Mouse (Mus musculus) myocyte (in vitro differentiated cells): ENCODE data around the gene Olfr270. TPM values are rescaled to one million over a fixed set of nuclear protein-coding genes. Genes with fewer than 3 reads are reported as not detected.

Experiments
- H3K27me3 ChIP-seq: one replicate; pipeline ENCODE4 v1.6.1; 2011; ENCODE audit not compliant: control insufficient read depth, insufficient read depth, insufficient read length
- H3K36me3 ChIP-seq: one replicate; pipeline ENCODE4 v1.6.1; 2011; ENCODE audit not compliant: control insufficient read depth, insufficient read depth
- H3K4me2 ChIP-seq: one replicate; pipeline ENCODE4 v1.6.1; 2011; ENCODE audit warnings: low read depth, control low read depth
- H3K4me3 ChIP-seq: one replicate; pipeline ENCODE4 v1.5.1; 2011; ENCODE audit warnings: mild to moderate bottlenecking, control low read depth, moderate library complexity
- H3K79me2 ChIP-seq: one replicate; pipeline ENCODE4 v1.6.1; 2011; ENCODE audit not compliant: control insufficient read depth, insufficient read depth
- H3ac ChIP-seq: one replicate; pipeline ENCODE4 v1.6.1; 2011; ENCODE audit not compliant: control insufficient read depth, insufficient read length
- CEBPB ChIP-seq: IDR thresholded peaks from 2 replicates; pipeline ENCODE4 v1.6.1; 2011; ENCODE audit warnings: mild to moderate bottlenecking, moderate library complexity; ENCODE audit not compliant: poor library complexity, insufficient read depth, severe bottlenecking
- E2F4 ChIP-seq: IDR thresholded peaks from one replicate; pipeline ENCODE4 v1.6.1; 2011; ENCODE audit warnings: mild to moderate bottlenecking, control low read depth, moderate library complexity; ENCODE audit not compliant: insufficient read depth
- MAX ChIP-seq: IDR thresholded peaks from one replicate; pipeline ENCODE4 v1.6.1; 2011; ENCODE audit warnings: low read depth, mild to moderate bottlenecking, control low read depth
- MYOD1 ChIP-seq, 3 experiments: IDR thresholded peaks; one replicate each; pipeline ENCODE4 v1.6.1; 2011; ENCODE audit warnings: control low read depth in 2 of 3, low read depth in 2 of 3, mild to moderate bottlenecking in 2 of 3, moderate library complexity in 1 of 3; ENCODE audit not compliant: insufficient read length in 2 of 3, control insufficient read depth in 1 of 3
- MYOG ChIP-seq, 3 experiments: IDR thresholded peaks; one replicate each; pipeline ENCODE4 v1.6.1; 2011; ENCODE audit warnings: control low read depth in 2 of 3, low read depth in 2 of 3, mild to moderate bottlenecking in 2 of 3; ENCODE audit not compliant: insufficient read length in 2 of 3, control insufficient read depth in 1 of 3, insufficient read depth in 1 of 3
- POLR2A ChIP-seq: IDR thresholded peaks from one replicate; pipeline ENCODE4 v1.6.1; 2011; ENCODE audit warnings: low read depth, mild to moderate bottlenecking, control low read depth, moderate library complexity; ENCODE audit not compliant: insufficient read length
- POLR2AphosphoS2 ChIP-seq: IDR thresholded peaks from one replicate; pipeline ENCODE4 v1.6.1; 2011; ENCODE audit warnings: low read depth, control low read depth; ENCODE audit not compliant: insufficient read length
- REST ChIP-seq: IDR thresholded peaks from one replicate; pipeline ENCODE4 v1.6.1; 2011; ENCODE audit warnings: mild to moderate bottlenecking, control low read depth, moderate library complexity; ENCODE audit not compliant: insufficient read depth, insufficient read length
- SRF ChIP-seq: IDR thresholded peaks from one replicate; pipeline ENCODE4 v1.6.1; 2011; ENCODE audit warnings: low read depth; ENCODE audit not compliant: control insufficient read depth, insufficient read length
- TCF12 ChIP-seq: IDR thresholded peaks from one replicate; pipeline ENCODE4 v1.6.1; 2011; ENCODE audit warnings: mild to moderate bottlenecking, control low read depth; ENCODE audit not compliant: poor library complexity, insufficient read depth, severe bottlenecking
- TCF3 ChIP-seq: IDR thresholded peaks from one replicate; pipeline ENCODE4 v1.6.1; 2011; ENCODE audit warnings: low read depth, control low read depth; ENCODE audit not compliant: insufficient read length
- USF1 ChIP-seq: IDR thresholded peaks from one replicate; pipeline ENCODE4 v1.6.1; 2011; ENCODE audit warnings: low read depth, mild to moderate bottlenecking, control low read depth, moderate library complexity
- polyA plus RNA-seq: library from polyadenylated mRNA; unstranded; fragments of >200 nt; fragmentation: generic; extraction: Trizol; gene quantifications from one replicate; pipeline ENCODE4 v1.2.1, GENCODE M21; 2012; ENCODE audit warnings: missing spikeins

The Olfr270 gene
- polyA plus RNA-seq, 1 experiment: not detected

DNA sequence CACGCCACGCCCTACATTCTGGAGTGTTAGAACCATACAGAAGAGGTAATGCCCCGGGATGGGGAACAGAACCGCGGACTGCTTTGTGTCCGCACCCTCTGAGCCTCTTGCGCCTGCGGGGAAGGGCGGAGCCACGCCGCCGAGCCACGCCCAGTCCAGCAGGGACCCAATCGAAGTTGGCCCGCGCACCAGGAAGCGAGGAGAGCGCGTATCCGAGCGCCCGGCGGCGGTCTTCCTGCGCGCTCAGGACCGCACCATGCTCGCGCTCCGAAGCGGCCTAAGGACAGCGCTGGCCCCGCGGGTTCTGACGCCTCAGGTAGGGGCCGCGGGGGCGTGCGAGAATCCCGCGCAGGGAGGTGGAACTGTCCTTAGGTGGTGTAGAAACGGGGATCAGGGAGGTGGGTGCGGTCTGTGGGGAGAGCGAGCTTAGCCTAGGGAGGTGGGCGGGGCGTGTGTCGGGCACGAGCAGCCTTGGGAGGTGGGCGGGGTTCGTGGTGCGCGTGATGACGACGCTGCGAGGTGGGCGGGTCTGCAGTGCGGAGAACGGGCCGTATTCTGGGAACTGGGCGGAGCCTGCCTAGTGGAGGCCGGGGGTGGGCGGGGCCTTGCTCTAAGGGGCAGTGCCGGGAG, 47.5 kb downstream of the Olfr270 start, which contains the start of gene Nipsnap3b:
TSS of gene Nipsnap3b (plus strand) at position 149 of the 630 bp plus-strand sequence.
- no peaks in the 10 kb centered on the region for H3K79me2 ChIP-seq
- H3K36me3 ChIP-seq: peaks cover 9% of the 10 kb centered on the region
- TF ChIP-seq POLR2A (peak; percentile 63), MAX (no peak), POLR2AphosphoS2 (peak; percentile 36)
- H3ac ChIP-seq: no peak within 1 kb of the TSS
- H3K4me2 ChIP-seq: peak within 1 kb of the TSS; percentile 80
- peak within 1 kb of the TSS; percentile 24 for H3K4me3 ChIP-seq
- H3K27me3 ChIP-seq: no peaks in the 10 kb centered on the region

DNA sequence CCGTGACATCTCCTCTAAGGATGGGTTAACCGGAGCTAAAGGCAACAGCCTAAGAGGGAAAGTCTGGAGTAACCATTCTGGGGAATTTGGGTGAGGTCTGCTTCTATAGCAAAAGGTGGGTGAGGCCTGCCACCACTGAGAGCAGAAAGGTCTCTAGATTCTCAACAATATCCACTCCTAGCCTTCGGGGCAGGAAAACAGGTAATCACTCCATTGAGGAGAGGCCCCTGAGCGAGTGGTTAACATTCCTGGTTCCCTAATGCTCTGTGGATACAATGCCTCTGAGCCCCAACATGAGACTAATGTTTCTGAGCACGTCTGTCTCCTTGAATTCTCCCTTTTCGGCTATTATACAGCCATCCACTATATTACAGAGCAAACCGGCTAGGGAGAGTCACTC, 50.1 kb downstream of the Olfr270 start:
- Histone ChIP-seq H3K36me3 (peaks cover 18% of the 10 kb centered on the region), H3ac (no peak overlapping the region), H3K79me2 (no peaks in the 10 kb centered on the region), H3K4me3 (no peak overlapping the region), H3K4me2 (no peak overlapping the region), H3K27me3 (no peaks in the 10 kb centered on the region)
- TF ChIP-seq POLR2A (no peak), MYOG (IDR thresholded peaks at IDR 0.05; ENCODE audit: control insufficient read depth in 1 of 3, insufficient read depth in 1 of 3, insufficient read length in 2 of 3, low read depth in 2 of 3) (no peak), E2F4 (no peak), MAX (no peak), SRF (no peak), CEBPB (no peak), TCF3 (no peak), TCF12 (no peak), REST (no peak), POLR2AphosphoS2 (no peak), MYOD1 (IDR thresholded peaks at IDR 0.05; ENCODE audit: control insufficient read depth in 1 of 3, insufficient read length in 2 of 3, low read depth in 2 of 3) (no peak), USF1 (no peak)

DNA sequence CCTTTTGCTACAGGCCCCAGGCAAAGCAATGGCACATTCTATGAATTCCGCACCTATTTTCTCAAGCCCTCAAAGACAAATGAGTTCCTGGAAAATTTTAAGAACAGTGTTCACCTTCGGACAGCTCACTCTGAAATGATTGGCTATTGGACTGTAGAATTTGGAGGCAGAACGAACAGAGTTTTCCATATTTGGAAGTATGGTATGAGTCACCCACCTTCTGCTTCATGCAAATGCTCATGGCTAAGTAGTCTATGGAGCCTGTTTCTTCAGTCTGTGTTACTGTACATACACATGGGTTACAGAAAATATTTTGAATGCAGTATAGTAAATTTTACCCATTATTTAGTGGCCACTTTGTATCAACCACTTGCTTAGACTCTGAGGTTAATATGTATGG, 50.7 kb downstream of the Olfr270 start:
- no peak overlapping the region for H3ac ChIP-seq
- no peaks in the 10 kb centered on the region for H3K27me3 ChIP-seq
- TF ChIP-seq MYOD1 (IDR thresholded peaks at IDR 0.05; ENCODE audit: control insufficient read depth in 1 of 3, insufficient read length in 2 of 3, low read depth in 2 of 3) (no peak), MYOG (IDR thresholded peaks at IDR 0.05; ENCODE audit: control insufficient read depth in 1 of 3, insufficient read depth in 1 of 3, insufficient read length in 2 of 3, low read depth in 2 of 3) (no peak), CEBPB (no peak), POLR2AphosphoS2 (no peak), TCF12 (no peak), REST (no peak), TCF3 (no peak), USF1 (no peak), MAX (no peak), SRF (no peak), E2F4 (no peak), POLR2A (no peak)
- peaks cover 19% of the 10 kb centered on the region for H3K36me3 ChIP-seq
- no peaks in the 10 kb centered on the region for H3K79me2 ChIP-seq
- no peak overlapping the region for H3K4me3 ChIP-seq
- no peak overlapping the region for H3K4me2 ChIP-seq

DNA sequence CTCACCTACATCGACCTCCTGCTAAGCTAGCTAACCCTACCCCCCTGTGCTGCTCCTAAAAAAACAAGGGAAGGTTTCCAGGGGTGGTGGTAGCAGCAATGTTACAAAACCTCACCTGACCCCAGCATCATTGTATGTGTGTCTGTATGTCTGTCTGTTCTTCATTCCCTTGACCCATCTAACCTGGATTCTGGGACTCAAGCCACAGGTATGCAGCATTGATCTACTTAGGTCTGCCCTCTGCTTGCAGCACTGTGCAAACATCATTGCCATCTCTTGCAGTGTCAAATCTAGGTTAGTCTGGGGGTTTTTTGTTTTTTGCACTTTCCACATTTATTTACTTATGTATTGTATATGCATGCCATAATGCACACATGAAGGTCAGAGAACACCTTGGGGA, 54.0 kb downstream of the Olfr270 start:
- H3K27me3 ChIP-seq: no peaks in the 10 kb centered on the region
- no peaks in the 10 kb centered on the region for H3K79me2 ChIP-seq
- H3K4me2 ChIP-seq: no peak overlapping the region
- TF ChIP-seq TCF3 (no peak), CEBPB (no peak), REST (no peak), E2F4 (no peak), POLR2AphosphoS2 (no peak), MYOG (IDR thresholded peaks at IDR 0.05; ENCODE audit: control insufficient read depth in 1 of 3, insufficient read depth in 1 of 3, insufficient read length in 2 of 3, low read depth in 2 of 3) (no peak), MAX (no peak)
- no peak overlapping the region for H3ac ChIP-seq
- H3K36me3 ChIP-seq: peaks cover 23% of the 10 kb centered on the region
- no peak overlapping the region for H3K4me3 ChIP-seq

Other genes starting within 250 kb of the Olfr270 start
- gene Olfr275, start 149.9 kb upstream of the Olfr270 start, polyA plus RNA-seq: not detected
- gene Olfr273, start 105.3 kb upstream of the Olfr270 start, polyA plus RNA-seq: not detected
- not detected for gene Olfr272, start 45.4 kb upstream of the Olfr270 start, polyA plus RNA-seq
- gene Nipsnap3a, start 24.7 kb downstream of the Olfr270 start, polyA plus RNA-seq: not detected
- 15.9 TPM for gene Nipsnap3b, start 47.3 kb downstream of the Olfr270 start, polyA plus RNA-seq
- gene Abca1, start 195.3 kb downstream of the Olfr270 start, polyA plus RNA-seq: 0.68 TPM